Mouse (Mus musculus) midbrain, postnatal 0 days (tissue): Measurements from ENCODE around the gene Gna11. TPM values are rescaled to one million over a fixed set of nuclear protein-coding genes. Genes with fewer than 3 reads are reported as not detected.

Source experiments
- ATAC-seq: fragments of 200-750 bp; cut with Nextera tagmentation; 2 replicates; pipeline ENCODE4 v1.8.0; 2017; ENCODE audit warnings: moderate number of reproducible peaks, mild to moderate bottlenecking, moderate TSS enrichment, moderate library complexity; ENCODE audit not compliant: low FRiP score
- DNase-seq: peaks from one replicate; pipeline ENCODE4 v3.0.0-alpha.2; 2015; ENCODE audit warnings: low spot score
- H3K27ac ChIP-seq: fragments of 300-500 bp; sonication (generic); 2 replicates; pipeline ENCODE4 v1.5.1; 2014; ENCODE audit warnings: low read depth, mild to moderate bottlenecking, low read length, mixed read lengths
- H3K27me3 ChIP-seq: fragments of 300-500 bp; sonication (generic); 2 replicates; pipeline ENCODE4 v1.6.1; 2014; ENCODE audit warnings: low read length, control low read depth, mixed read lengths; ENCODE audit not compliant: insufficient read depth
- H3K36me3 ChIP-seq: fragments of 300-500 bp; sonication (generic); 2 replicates; pipeline ENCODE4 v1.6.1; 2014; ENCODE audit warnings: low read length, control low read depth, mixed read lengths; ENCODE audit not compliant: insufficient read depth
- H3K4me1 ChIP-seq: fragments of 300-500 bp; sonication (generic); 2 replicates; pipeline ENCODE4 v1.6.1; 2014; ENCODE audit warnings: mild to moderate bottlenecking, control low read depth, antibody characterized with exemption, low read length, mixed read lengths; ENCODE audit not compliant: insufficient read depth
- H3K4me2 ChIP-seq: fragments of 300-500 bp; sonication (generic); 2 replicates; pipeline ENCODE4 v1.6.1; 2014; ENCODE audit warnings: low read depth, mild to moderate bottlenecking, low read length, mixed read lengths; ENCODE audit not compliant: poor library complexity, severe bottlenecking
- H3K4me3 ChIP-seq: fragments of 300-500 bp; sonication (generic); 2 replicates; pipeline ENCODE4 v1.5.1; 2014; ENCODE audit warnings: low read depth, mild to moderate bottlenecking, low read length, moderate library complexity
- H3K9ac ChIP-seq: fragments of 300-500 bp; sonication (generic); replicated peaks from 2 replicates; pipeline ENCODE4 v1.6.1; 2014; ENCODE audit warnings: mild to moderate bottlenecking, low read length, moderate library complexity, mixed read lengths; ENCODE audit not compliant: poor library complexity, severe bottlenecking
- H3K9me3 ChIP-seq: fragments of 300-500 bp; sonication (generic); 2 replicates; pipeline ENCODE4 v1.6.1; 2016; ENCODE audit warnings: low read length, control low read depth
- CTCF ChIP-seq: IDR thresholded peaks from 2 replicates; pipeline ENCODE4 v1.5.1; 2016; ENCODE audit warnings: antibody characterized with exemption, mild to moderate bottlenecking
- WGBS: fragments of 180-500 bp; shearing (Covaris S2); extraction: QIAGEN DNeasy Blood & Tissue Kit; methylation state at CpG from one replicate; pipeline ENCODE4 v1.1.7; 2014; 5-methylcytosine and 5-hydroxymethylcytosine counted together
- polyA plus RNA-seq: library from polyadenylated mRNA; unstranded; fragments of >200 nt; fragmentation: Nextera tagmentation; extraction: Ambion mirVana; gene quantifications from 2 replicates; pipeline ENCODE4 v1.2.1, GENCODE M21; 2015
- total RNA-seq: library from RNA; depleted of rRNA; stranded (reverse); fragments of >200 nt; gene quantifications from 2 replicates; pipeline ENCODE4 v1.2.3, GENCODE M21; 2014

Gene Gna11
- total and polyA plus RNA-seq, 2 experiments from 2014 or later = 108 to 130 TPM

DNA sequence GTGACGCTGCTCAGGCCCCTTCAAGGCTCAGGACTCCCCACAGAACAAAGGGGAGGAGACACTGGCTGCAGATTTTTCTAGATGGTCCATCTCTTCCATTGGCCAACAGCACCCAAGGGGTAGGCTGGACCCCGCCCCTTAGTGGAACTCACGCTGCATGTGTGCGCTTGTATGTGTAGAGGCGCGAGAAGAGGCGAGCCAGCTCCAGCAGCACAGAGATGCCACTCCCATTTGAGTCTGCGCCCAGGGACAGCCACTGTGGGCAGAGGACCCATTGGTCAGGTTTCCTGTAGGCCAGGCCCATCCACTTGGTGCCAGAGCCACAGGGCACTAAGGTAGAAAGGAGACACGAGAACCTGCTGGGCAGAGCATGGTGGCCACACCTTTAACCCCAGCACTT is 54.0 kb downstream of the Gna11 start:
- ATAC-seq (no peak), DNase-seq (no peak)
- TF ChIP-seq CTCF = no peak
- no peak overlapping the region for H3K27ac ChIP-seq
- no peaks in the 10 kb centered on the region for H3K9me3 ChIP-seq
- no peak overlapping the region for H3K4me2 ChIP-seq
- WGBS = 90% methylated on average over 9 of the region's 9 CpGs
- H3K9ac ChIP-seq = no peak overlapping the region
- H3K4me3 ChIP-seq = no peak overlapping the region
- H3K36me3 ChIP-seq = peaks cover 63% of the 10 kb centered on the region
- H3K4me1 ChIP-seq = peaks cover 6% of the 10 kb centered on the region; the same call in 1 of the 2 replicates
- H3K27me3 ChIP-seq = no peaks in the 10 kb centered on the region

DNA sequence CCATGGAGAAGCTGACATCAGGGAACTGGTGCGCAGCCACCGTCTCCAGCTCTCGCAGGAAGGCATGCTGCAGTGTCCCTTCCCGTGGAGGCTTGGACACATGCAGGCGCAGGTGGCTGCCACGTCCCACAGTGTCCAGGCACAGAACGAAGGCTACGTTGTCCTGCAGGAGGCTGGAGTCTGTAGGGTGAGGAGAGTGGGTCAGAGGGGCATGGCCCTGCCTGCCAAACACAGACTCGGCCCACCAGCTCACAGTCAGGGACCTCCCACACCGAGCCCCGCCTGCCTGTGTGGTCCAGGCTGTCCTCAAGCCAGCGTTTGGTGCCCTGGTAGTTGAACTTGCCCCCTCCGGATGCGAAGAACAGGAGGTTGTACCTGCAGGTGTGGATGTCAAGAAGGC is 55.0 kb downstream of the Gna11 start:
- Histone ChIP-seq H3K27ac (no peak overlapping the region), H3K4me1 (peaks cover 4% of the 10 kb centered on the region; the same call in 1 of the 2 replicates), H3K9me3 (no peaks in the 10 kb centered on the region), H3K36me3 (peaks cover 63% of the 10 kb centered on the region), H3K27me3 (no peaks in the 10 kb centered on the region), H3K9ac (no peak overlapping the region), H3K4me2 (no peak overlapping the region), H3K4me3 (no peak overlapping the region)
- 85% methylated on average over 14 of the region's 14 CpGs for WGBS
- no peak for DNase-seq
- no peak for TF ChIP-seq CTCF
- ATAC-seq = no peak

DNA sequence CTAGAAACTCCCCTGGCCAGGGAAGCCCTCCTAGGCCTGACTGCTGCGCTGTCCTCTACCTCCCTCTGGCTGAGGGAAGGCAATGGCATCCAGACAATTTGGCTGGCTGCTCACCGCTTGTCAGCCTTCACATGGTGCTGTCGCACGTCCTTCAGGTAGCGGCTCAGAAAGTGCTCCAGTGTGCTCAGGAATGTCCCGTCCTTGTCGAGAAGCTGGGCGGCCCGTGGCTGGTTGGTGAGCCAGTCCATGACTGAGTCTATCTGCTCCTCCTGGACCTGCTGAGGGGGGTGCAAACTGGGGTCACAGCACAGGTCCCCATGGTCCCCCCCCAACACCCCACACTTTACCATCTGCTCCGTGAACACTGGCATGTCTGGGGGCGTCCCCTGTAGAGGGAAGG is 56.9 kb downstream of the Gna11 start:
- peaks cover 63% of the 10 kb centered on the region for H3K36me3 ChIP-seq
- no peak overlapping the region for H3K27ac ChIP-seq
- ATAC-seq = no peak
- TF ChIP-seq CTCF = no peak
- H3K9me3 ChIP-seq = no peaks in the 10 kb centered on the region
- no peak overlapping the region for H3K4me3 ChIP-seq
- H3K4me1 ChIP-seq = peaks cover 11% of the 10 kb centered on the region; the same call in 1 of the 2 replicates
- 92% methylated on average over 11 of the region's 11 CpGs for WGBS
- H3K9ac ChIP-seq = no peak overlapping the region
- no peak for DNase-seq
- no peaks in the 10 kb centered on the region for H3K27me3 ChIP-seq
- H3K4me2 ChIP-seq = no peak overlapping the region

DNA sequence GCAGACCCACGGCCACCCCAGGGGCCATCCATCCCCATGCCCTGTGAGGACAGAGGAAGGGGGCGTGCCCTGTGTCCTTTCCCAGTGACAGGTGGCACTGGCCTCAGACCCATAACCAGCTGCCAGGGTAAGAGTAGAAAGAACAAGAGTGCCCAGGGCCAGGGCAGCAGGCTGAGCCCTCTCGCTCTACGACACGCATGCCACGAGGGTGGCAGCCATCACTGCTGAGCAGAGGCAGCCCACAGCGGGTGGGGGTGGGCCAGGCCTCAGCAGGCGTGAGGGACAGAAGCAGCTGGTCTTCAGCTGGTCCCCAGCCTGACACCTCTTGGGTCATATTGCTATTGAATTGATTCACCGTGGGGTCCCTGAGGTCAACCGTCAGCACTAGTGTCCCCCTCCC is 58.5 kb downstream of the Gna11 start:
- ATAC-seq = no peak
- H3K4me2 ChIP-seq = no peak overlapping the region
- no peak overlapping the region for H3K4me3 ChIP-seq
- H3K27me3 ChIP-seq = no peaks in the 10 kb centered on the region
- peaks cover 49% of the 10 kb centered on the region for H3K36me3 ChIP-seq
- WGBS = 89% methylated on average over 10 of the region's 10 CpGs
- DNase-seq = no peak
- peaks cover 15% of the 10 kb centered on the region for H3K4me1 ChIP-seq
- no peak overlapping the region for H3K27ac ChIP-seq
- H3K9ac ChIP-seq = no peak overlapping the region
- no peak for TF ChIP-seq CTCF
- no peaks in the 10 kb centered on the region for H3K9me3 ChIP-seq

DNA sequence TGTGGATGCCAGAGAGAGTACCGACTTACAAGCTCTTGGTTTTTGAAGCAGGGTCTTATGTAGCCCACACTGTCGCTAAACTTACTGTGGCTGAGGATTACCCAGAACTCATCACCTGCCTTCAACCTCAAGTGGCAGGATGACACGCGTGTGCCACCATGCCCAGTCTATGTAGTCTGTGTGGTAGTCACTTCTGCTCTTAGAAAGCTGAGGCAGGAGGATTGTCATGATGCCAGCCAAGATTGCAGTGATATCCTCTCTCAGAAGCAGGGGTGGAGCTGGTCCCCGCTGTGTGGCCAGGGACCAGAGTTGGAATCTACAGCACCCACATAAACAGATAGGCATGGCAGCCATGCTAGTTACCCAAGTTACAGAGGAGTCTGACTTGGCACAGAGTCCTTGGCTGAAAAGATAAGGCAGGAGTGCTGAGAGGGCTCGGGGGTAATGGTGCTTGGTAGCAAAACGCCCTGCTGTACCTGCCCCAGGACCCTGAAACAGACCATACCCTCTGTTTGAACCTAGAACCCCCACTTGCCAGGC is 59.4 kb downstream of the Gna11 start:
- H3K27me3 ChIP-seq = no peaks in the 10 kb centered on the region
- ATAC-seq = no peak
- no peak for DNase-seq
- H3K4me1 ChIP-seq = peaks cover 15% of the 10 kb centered on the region
- no peak overlapping the region for H3K4me2 ChIP-seq
- no peak for TF ChIP-seq CTCF
- peak overlapping the region; percentile 57; the same call in 1 of the 2 replicates for H3K27ac ChIP-seq
- H3K9me3 ChIP-seq = no peaks in the 10 kb centered on the region
- H3K9ac ChIP-seq = no peak overlapping the region
- H3K4me3 ChIP-seq = no peak overlapping the region
- 76% methylated on average over 7 of the region's 7 CpGs for WGBS
- peaks cover 40% of the 10 kb centered on the region for H3K36me3 ChIP-seq

DNA sequence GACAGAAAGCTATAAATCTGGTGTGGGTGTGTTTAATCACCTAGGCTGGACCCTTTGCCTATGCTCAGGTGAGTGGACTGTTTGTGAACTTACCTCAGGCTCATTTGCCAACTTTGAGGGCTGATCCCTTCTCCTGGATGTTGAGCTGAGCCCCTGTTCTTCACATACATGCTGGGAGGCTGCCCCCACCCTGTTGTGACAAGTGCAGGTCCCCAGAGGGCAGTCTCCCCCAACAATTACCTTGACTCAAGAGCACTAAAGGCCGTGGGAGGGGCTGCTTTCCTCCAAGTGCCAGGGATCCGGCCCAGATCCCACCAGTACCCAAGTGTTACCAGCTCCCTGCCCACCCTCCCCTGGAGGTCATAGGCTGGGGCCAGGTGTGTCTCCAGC is 59.9 kb downstream of the Gna11 start:
- DNase-seq = peak; percentile 21
- peaks cover 20% of the 10 kb centered on the region for H3K4me1 ChIP-seq
- peak overlapping the region; percentile 69 for H3K27ac ChIP-seq
- H3K27me3 ChIP-seq = no peaks in the 10 kb centered on the region
- no peak overlapping the region for H3K4me3 ChIP-seq
- no peak overlapping the region for H3K9ac ChIP-seq
- peaks cover 35% of the 10 kb centered on the region for H3K36me3 ChIP-seq
- ATAC-seq = no peak
- 30% methylated on average over 2 of the region's 2 CpGs for WGBS
- H3K9me3 ChIP-seq = no peaks in the 10 kb centered on the region
- TF ChIP-seq CTCF = peak; percentile 27; the same call in 1 of the 2 replicates
- H3K4me2 ChIP-seq = no peak overlapping the region
